Mouse (Mus musculus) heart, postnatal 0 days (tissue): ENCODE measurements around the gene Gck. TPM values are rescaled to one million over a fixed set of nuclear protein-coding genes. Genes with fewer than 3 reads are reported as not detected.

ENCODE experiments used
- ATAC-seq: fragments of 200-750 bp; cut with Nextera tagmentation; 2 replicates; pipeline ENCODE4 v1.8.0; 2017; ENCODE audit warnings: low read depth, moderate number of reproducible peaks, moderate library complexity; ENCODE audit not compliant: insufficient read depth
- DNase-seq: peaks from one replicate; pipeline ENCODE4 v3.0.0-alpha.2; 2016; ENCODE audit warnings: low spot score
- H3K27ac ChIP-seq: fragments of 300-500 bp; sonication (generic); 2 replicates; pipeline ENCODE4 v1.5.1; 2014; ENCODE audit warnings: low read depth, mild to moderate bottlenecking
- H3K27me3 ChIP-seq: fragments of 300-500 bp; sonication (generic); 2 replicates; pipeline ENCODE4 v1.6.1; 2014; ENCODE audit warnings: low read length, mixed read lengths; ENCODE audit not compliant: control insufficient read depth, insufficient read depth
- H3K36me3 ChIP-seq: fragments of 300-500 bp; sonication (generic); replicated peaks from 2 replicates; pipeline ENCODE4 v1.6.1; 2014; ENCODE audit warnings: low read length, mixed read lengths; ENCODE audit not compliant: control insufficient read depth, insufficient read depth
- H3K4me1 ChIP-seq: fragments of 300-500 bp; sonication (generic); 2 replicates; pipeline ENCODE4 v1.6.1; 2014; ENCODE audit warnings: antibody characterized with exemption; ENCODE audit not compliant: control insufficient read depth, insufficient read depth
- H3K4me2 ChIP-seq: fragments of 300-500 bp; sonication (generic); 2 replicates; pipeline ENCODE4 v1.6.1; 2014; ENCODE audit warnings: low read depth, mild to moderate bottlenecking, low read length, moderate library complexity
- H3K4me3 ChIP-seq: fragments of 300-500 bp; sonication (generic); 2 replicates; pipeline ENCODE4 v1.5.1; 2014; ENCODE audit warnings: low read depth, low read length
- H3K9ac ChIP-seq: fragments of 300-500 bp; sonication (generic); replicated peaks from 2 replicates; pipeline ENCODE4 v1.6.1; 2014; ENCODE audit warnings: low read depth, low read length, mixed read lengths
- H3K9me3 ChIP-seq: fragments of 300-500 bp; sonication (generic); replicated peaks from 2 replicates; pipeline ENCODE4 v1.6.1; 2016; ENCODE audit warnings: low read length; ENCODE audit not compliant: control insufficient read depth
- CTCF ChIP-seq: IDR thresholded peaks from 2 replicates; pipeline ENCODE4 v1.5.1; 2016; ENCODE audit warnings: antibody characterized with exemption, control low read depth, low read depth
- EP300 ChIP-seq: IDR thresholded peaks from 2 replicates; pipeline ENCODE4 v1.6.1; 2016; ENCODE audit warnings: antibody characterized with exemption, low read depth
- WGBS: fragments of 180-500 bp; shearing (Covaris S2); extraction: QIAGEN DNeasy Blood & Tissue Kit; methylation state at CpG from one replicate; pipeline ENCODE4 v1.1.7; 2014; 5-methylcytosine and 5-hydroxymethylcytosine counted together
- polyA plus RNA-seq: library from polyadenylated mRNA; unstranded; fragments of >200 nt; fragmentation: Nextera tagmentation; extraction: Ambion mirVana; gene quantifications from 2 replicates; pipeline ENCODE4 v1.2.1, GENCODE M21; 2015
- total RNA-seq: library from RNA; depleted of rRNA; stranded (reverse); fragments of >200 nt; gene quantifications from 2 replicates; pipeline ENCODE4 v1.2.3, GENCODE M21; 2014; ENCODE audit warnings: low replicate concordance

Gene Gck
- total and polyA plus RNA-seq, 2 experiments from 2014 or later = 0.71 TPM; not detected in 1

DNA sequence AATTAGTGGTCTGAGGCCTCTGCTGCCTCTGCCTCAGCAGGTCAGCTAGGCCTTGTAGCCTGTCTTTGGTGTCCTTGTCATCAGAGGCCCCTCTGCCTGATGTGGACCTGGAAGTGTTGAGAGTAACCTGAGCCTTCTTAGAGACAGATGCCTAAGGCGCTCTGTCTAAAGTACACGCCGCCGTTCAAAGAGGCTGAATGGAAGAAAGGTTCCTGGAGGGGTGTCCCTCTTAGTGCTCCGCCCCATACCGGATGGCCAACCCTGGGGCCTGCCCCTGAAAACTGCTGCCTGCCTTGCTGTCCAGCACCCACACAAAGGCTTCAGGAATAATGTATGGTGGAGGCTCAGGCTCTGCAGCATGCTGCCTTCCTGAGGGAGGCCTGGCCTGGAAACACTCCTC is 18.3 kb upstream of the Gck start:
- Histone ChIP-seq H3K36me3 (peaks cover 79% of the 10 kb centered on the region), H3K27me3 (no peaks in the 10 kb centered on the region), H3K27ac (no peak overlapping the region), H3K9ac (no peak overlapping the region), H3K4me1 (no peaks in the 10 kb centered on the region), H3K4me3 (no peak overlapping the region), H3K9me3 (no peaks in the 10 kb centered on the region), H3K4me2 (no peak overlapping the region)
- ATAC-seq (no peak), DNase-seq (no peak)
- 71% methylated on average over 6 of the region's 6 CpGs for WGBS
- no peak for TF ChIP-seq CTCF
- TF ChIP-seq EP300 = no peak

DNA sequence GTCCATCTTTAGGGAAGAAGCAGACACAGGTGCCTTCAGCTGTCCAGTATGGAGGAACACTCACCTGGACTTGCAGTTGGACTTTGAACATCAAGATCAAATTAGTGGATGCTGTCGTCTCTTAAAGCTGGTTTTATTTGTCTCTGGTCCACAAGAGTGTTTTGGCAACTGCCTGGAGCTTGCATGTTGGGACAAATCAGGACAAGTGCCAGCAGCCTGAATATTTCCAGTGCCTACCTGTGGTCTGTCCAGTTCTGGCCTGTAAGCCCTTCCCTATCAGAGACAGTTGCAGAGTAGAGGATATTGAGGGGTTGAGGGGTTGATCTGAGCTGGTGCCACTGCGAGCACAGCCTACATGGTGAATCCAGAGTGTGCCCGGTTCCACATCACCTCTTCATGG is 16.9 kb upstream of the Gck start:
- no peak for DNase-seq
- no peaks in the 10 kb centered on the region for H3K9me3 ChIP-seq
- no peak for TF ChIP-seq EP300
- no peak for TF ChIP-seq CTCF
- H3K4me2 ChIP-seq = no peak overlapping the region
- H3K4me1 ChIP-seq = no peaks in the 10 kb centered on the region
- no peaks in the 10 kb centered on the region for H3K27me3 ChIP-seq
- H3K4me3 ChIP-seq = no peak overlapping the region
- no peak overlapping the region for H3K27ac ChIP-seq
- no peak for ATAC-seq
- WGBS = 87% methylated on average over 3 of the region's 3 CpGs
- no peak overlapping the region for H3K9ac ChIP-seq
- H3K36me3 ChIP-seq = peaks cover 88% of the 10 kb centered on the region

DNA sequence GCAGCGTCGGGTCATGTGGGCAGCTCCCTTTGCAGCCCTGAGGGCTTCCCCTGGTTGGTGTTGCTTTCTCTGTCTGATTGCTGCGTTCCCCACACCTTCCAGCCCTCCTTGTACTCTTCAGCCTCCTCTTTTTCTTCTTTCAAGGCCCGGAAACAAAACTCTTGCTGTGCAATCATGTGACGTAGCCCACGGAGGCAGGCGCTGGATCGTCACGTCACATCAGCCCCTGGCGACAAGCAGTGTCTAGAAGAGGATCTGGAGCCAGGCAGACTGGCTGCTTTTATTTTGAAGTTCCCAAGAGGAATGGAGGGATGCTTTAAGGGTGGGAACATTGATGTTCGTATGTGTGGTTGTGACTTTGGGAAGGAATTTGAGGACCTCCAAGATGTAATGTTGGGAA is 16.0 kb upstream of the Gck start:
- DNase-seq (no peak), ATAC-seq (no peak)
- Histone ChIP-seq H3K9ac (no peak overlapping the region), H3K4me2 (no peak overlapping the region), H3K9me3 (no peaks in the 10 kb centered on the region), H3K36me3 (peaks cover 95% of the 10 kb centered on the region), H3K27ac (no peak overlapping the region), H3K4me1 (no peaks in the 10 kb centered on the region), H3K4me3 (no peak overlapping the region), H3K27me3 (no peaks in the 10 kb centered on the region)
- TF ChIP-seq EP300 = no peak
- TF ChIP-seq CTCF = no peak
- WGBS = 75% methylated on average over 11 of the region's 11 CpGs

DNA sequence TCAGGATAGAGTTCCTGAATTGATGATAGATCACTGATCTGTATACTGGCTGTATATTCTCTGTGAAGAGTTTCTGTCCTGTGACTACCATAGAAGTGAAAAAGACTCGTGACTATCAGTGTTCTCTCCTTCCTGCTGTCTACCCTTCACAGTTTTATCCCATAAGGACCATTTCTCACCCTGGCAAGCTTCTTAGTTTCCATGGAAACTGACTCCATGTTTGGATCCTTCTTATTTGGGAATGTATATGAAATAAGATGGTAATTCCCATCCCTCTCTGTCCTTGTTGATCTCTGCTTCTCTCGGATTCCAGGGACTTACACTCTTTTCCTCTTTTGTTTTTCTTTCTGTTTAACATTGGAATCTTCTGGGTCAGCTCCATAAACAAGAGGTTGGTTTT is 10.2 kb upstream of the Gck start:
- Histone ChIP-seq H3K9me3 (no peaks in the 10 kb centered on the region), H3K9ac (no peak overlapping the region), H3K27ac (no peak overlapping the region), H3K4me2 (no peak overlapping the region), H3K4me1 (peaks cover 12% of the 10 kb centered on the region; the same call in 1 of the 2 replicates), H3K36me3 (peaks cover 57% of the 10 kb centered on the region), H3K4me3 (no peak overlapping the region), H3K27me3 (no peaks in the 10 kb centered on the region)
- 55% methylated on average over 2 of the region's 2 CpGs for WGBS
- TF ChIP-seq EP300 = no peak
- no peak for TF ChIP-seq CTCF
- ATAC-seq (no peak), DNase-seq (no peak)

DNA sequence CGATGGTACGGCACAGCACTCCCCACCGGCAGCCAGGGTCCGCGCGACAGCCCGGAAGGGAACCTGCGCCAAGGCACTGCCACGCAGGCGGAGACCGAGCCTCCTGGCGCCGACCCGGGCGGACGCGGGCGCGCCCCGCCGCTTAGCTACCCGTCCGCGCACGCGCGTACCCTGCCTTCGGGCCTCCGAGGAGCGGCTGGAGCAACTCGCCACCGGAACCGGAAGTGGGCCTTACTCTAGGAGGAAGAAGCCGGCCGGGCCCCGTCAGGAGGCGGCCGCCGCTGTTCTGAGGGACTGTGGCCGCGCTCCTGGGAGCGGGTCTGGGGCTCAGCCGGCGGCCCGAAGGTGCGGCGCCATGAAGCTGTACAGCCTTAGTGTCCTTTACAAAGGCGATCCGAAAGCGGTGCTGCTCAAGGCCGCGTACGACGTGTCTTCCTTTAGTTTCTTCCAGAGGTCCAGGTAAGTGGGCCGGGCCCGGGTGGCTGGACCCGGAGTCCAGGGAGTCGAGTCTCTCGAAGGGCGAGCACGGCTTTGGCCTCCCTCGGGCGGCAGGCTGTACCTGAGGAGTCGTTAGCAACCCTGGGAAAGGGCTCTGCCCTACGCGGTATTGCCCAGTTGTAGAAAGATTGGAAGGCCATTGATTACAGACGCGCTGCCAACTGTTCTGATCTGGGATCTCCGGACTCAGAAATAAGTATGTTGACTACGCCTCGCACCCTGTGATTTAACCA is 5.8 kb upstream of the Gck start, which contains the start of gene Ykt6:
Ykt6 (plus strand) TSS at position 148 of the 731 bp plus-strand sequence.
- Histone ChIP-seq H3K4me2 (peak within 1 kb of the TSS; percentile 75), H3K4me1 (peaks cover 32% of the 10 kb centered on the region), H3K36me3 (peaks cover 15% of the 10 kb centered on the region), H3K27me3 (no peaks in the 10 kb centered on the region), H3K4me3 (peak within 1 kb of the TSS; percentile 67), H3K9me3 (no peaks in the 10 kb centered on the region), H3K27ac (peak within 1 kb of the TSS; percentile 92), H3K9ac (peak within 1 kb of the TSS; percentile 89)
- TF ChIP-seq EP300 (no peak), CTCF (no peak)
- peak; percentile 94 for ATAC-seq
- whole genome bisulfite sequencing = under 1% methylated on average over 71 of the region's 71 CpGs
- peak; percentile 96 for DNase-seq
